Mouse (Mus musculus) telencephalon, adult 2 months (tissue): Measurements from ENCODE around the gene Alx3.
A peak's percentile ranks its signal among the peaks of the same experiment; 100 is the strongest.

Experiments
- DNase-seq: peaks from one replicate; pipeline ENCODE4 v3.0.0-alpha.2; 2011; ENCODE audit warnings: low read depth, low spot score

Gene Alx3

DNA sequence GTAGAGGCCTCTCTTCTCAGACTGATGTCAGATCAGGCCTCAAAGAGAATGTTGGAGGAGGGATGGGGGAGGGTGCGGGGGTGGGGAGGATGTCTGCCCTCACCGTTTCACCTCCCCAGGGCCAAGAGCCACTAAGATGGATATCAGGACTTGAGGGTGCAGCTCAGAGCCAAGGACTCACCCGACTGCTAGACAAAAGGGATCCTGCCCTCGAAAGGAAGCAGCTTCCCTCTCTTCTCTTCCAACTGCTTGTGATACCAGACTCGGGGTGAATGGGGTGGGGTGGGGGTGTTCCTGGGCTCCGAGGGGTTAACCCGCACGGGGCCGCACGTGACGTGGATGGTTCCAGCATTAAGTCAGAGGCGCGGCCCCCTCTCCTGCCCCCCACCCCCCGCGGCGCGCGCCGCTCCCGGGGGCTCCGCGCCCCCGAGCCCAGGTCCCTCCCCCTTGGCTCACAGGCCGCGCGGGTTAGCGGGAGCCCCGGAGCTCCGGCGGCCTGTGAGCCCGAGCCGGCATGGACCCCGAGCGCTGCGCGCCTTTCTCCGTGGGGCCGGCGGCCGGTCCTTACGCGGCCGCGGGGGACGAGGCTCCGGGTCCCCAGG is at the start of gene Alx3:
Alx3 (plus strand) TSS at position 370 of the 602 bp plus-strand sequence.
- no peak for DNase-seq

DNA sequence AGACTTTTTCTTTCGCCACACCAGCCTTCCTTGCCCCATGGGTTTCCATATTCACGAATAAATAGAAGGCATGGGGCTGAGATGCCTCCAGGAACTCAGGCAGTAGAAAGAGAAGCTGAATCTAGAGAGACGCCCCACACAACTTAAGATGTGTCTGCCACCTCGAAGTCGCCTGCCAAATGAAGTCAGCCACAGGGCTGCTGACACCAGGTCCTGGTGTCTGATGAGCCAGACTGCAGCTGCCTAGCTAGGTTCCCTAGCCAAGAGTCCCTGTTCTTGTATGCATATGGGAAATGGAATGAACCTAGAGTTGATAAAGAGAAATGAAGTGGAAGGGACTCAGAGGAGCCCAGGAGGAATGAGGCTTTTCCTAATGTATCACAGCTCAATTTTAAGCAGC is 49.6 kb upstream of the Alx3 start:
- no peak for DNase-seq

DNA sequence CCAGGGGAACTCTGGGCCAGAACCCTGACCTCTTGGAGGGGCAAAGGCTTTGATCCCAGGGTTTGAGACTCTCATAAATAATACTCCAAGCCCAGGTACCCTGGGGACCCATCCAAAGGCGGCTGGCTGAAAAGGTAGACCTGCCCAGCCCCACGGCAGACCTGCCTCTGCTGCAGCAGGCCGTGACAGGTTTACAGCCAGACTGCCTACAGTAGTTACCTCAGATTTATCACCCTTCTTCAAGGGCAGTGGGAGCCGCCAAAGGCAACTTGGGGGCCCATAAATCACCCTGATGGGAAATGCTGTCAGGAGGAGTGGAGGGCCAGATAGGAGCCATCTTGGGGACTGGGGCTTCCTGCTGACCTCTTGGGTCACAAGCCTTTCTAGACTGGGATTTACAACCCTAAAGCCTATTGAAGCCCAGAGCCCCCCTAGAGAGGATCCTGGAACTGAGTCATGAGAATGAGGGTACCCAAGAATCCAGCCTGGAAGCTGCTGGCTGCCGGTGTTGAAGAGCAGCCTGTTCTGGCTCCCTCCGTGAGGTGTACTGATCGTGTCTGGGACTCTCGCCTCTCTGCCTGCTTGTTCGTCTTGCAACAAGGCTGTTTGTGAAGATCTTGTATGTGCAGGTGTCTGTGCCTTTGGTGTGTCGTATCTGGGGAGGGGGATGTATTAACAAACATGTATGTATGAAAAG is 49.0 kb upstream of the Alx3 start:
- no peak for DNase-seq

GRCm38 (mm10) chr3:107546956-107547355 is 47.9 kb upstream of the Alx3 start:
- no peak for DNase-seq

GRCm38 (mm10) chr3:107550409-107551049 is 44.3 kb upstream of the Alx3 start:
- peak; percentile 54 for DNase-seq

GRCm38 (mm10) chr3:107554842-107555241 is 40.0 kb upstream of the Alx3 start, which contains the start of gene Ubl4b:
Gene Ubl4b, minus strand, starts transcription at chr3:107555073.
- no peak for DNase-seq

GRCm38 (mm10) chr3:107558740-107559139 is 36.1 kb upstream of the Alx3 start:
- no peak for DNase-seq

- DNase-seq = no peak
Measured at GRCm38 (mm10) chr3:107559183-107559582, 35.6 kb upstream of the Alx3 start.

- no peak for DNase-seq
Measured at GRCm38 (mm10) chr3:107562104-107562503, 32.7 kb upstream of the Alx3 start.

DNA sequence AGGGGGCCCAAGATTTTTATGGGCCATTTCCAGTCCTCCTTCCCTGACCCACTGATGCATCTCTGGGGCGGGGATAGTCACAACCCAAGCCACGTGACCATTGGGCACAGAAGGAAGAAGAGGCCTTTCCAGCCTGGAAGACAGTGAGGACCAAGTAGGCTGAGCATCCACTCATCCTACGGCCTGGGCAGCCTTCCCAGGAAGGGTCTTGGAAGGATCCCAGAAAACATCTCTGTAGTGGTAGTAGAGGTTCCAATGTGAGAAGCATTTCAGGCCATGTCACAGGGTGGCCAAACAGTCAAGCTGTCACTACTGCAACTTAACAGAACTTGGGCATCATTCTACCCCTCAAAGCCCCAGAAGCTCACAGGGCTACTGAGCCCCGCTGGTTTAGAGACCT is 32.2 kb upstream of the Alx3 start:
- DNase-seq = no peak

- DNase-seq = no peak
Measured at GRCm38 (mm10) chr3:107563880-107564279, 31.0 kb upstream of the Alx3 start.

GRCm38 (mm10) chr3:107565331-107565730 is 29.5 kb upstream of the Alx3 start:
- no peak for DNase-seq

DNA sequence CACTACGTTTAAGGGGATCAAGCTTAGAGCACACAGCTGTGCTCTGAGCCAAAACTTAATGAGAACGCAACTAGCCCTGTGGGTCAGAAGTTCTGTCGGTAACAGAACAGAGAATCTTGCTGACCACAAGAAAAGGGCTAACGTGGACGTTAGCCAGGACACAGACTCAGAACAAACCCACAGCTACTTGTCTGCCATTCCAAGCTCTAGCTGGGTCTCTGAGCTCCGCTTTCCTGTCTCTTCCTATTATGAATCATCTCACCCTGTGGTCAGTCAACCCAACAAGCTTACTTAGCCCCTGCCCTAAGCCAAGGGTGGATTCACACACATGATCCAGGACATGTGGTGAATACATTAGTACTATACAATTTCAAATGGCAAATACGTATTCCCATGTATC is 27.1 kb upstream of the Alx3 start:
- no peak for DNase-seq

GRCm38 (mm10) chr3:107568721-107569120 is 26.1 kb upstream of the Alx3 start:
- DNase-seq = no peak

- DNase-seq = no peak
Measured at GRCm38 (mm10) chr3:107571205-107571604, 23.6 kb upstream of the Alx3 start.

- DNase-seq = no peak
Measured at GRCm38 (mm10) chr3:107576807-107577206, 18.0 kb upstream of the Alx3 start.

DNA sequence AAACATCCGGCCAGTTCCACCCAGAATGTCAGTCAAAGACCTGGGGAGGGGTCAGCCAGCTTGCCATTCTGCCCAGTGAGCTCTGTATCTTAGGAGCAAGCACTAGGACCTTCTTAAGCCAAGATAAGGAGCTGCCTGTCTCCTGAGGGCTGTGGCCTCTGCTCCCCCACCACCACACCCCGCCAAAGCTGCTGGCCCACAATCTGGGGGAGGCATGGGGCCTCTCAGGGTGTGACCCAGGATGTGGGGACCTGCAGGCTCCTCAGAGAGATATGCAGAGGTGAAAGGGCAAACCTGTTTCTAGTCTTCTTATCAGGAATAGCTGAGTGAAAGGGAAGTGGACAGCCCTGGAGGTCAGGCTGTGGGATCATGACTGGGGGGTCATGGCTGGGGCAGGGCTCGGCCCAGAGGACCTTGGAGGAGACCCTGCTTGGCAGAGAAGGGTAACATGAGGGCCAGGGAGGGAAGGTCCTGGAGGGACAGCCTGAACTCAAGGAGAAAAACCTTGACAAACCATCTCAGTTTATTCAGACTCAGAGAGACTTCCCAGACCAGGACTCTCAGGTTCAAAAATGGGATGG is 16.9 kb upstream of the Alx3 start:
- no peak for DNase-seq

DNA sequence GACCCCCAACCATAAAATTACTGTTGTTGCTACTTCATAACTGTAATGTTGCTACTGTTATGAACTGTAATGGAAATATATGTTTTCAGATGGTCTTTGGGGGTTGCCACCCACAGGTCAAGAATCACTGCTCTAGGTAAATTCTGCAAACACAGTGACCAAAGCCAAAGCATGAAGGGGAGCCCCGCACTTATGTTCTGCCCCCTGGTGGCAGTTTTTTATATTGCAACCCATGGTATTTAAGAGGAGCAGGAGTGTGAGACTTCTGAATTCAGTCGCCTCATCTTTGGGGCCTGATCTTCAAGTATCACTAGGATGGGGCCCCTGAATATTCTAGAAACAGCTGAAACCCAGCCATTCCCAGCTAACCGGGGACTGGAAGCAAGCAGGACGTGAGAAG is 15.4 kb upstream of the Alx3 start:
- DNase-seq = peak; percentile 42

DNA sequence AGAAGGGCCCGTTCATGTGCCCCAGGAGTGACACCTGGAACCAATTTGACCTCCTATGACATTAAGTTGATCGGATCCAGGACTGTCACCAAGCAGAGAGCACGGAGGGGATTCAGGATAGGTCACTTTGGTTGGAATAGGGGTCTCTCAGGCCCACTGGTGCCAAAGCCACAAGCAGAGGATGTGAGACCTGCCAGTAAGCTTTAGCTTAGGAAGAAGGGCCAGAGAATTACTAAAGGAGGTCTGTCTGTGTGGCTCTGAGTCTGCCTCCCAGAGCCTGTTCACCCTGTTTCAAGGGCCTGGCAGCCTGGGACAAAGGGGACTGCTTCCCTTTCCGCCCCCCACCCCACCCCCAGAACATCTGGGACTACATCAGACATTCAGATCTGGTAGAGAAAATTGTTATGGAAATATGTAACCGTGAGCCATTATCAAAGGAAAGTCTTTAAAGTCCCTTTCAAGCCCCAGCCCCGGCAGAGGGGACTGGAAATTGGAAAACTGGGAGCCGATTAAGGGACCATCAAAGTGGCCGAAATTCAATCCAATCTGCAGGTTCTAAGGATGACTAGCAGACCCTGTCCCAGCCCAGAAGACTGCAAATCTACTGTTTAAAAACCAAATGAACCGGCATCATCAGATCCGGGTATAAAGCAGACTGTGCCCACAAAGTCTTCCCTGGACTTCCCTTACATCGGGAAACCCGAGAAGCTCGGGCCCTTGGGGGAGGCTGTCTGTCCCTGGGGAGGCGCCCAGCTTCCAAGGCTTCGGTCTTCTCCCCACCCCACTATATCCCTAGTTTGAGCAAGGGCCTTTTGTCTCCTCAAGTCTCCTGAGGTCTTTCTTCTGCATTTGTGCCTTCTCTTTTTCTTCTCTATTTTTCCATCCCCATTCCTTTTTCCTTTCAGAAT is 13.5 kb upstream of the Alx3 start:
- DNase-seq = no peak

DNA sequence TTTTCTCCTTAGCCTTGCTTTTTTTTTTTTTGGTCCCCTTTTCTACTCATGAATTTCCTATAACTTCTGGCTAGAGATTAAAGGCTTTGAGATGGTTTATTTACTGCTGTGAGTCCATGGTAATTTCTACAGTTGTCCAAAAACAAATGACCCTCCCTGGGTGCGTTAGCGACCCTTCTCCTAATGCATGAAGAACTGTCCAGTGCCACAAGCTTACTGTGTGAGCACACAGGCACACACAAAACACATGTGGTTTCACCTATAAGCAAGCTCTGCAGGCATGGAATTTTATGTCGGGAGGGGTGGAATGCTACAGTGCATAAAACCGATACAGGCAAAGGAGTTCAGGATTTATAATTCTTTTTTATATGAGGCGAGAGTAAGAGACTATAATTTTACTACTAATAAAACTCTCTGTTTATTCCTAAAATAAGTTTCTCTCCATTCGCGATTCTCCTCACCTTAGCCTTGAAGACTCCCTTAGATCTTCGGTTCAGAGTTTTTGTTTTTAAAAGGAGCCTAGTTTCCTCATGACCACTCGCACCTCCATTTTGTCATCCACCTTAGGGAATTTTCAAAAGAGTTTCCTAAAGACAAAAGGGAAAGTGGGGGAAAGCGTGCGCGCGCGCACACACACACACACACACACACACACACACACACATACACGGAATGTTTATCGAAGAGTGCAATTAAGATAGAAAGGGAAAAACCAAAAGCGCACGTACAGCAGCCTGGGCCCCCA is 12.5 kb upstream of the Alx3 start:
- DNase-seq = no peak
